ENCODE assay signal across 18 mouse cellular contexts in the genomic region with DNA sequence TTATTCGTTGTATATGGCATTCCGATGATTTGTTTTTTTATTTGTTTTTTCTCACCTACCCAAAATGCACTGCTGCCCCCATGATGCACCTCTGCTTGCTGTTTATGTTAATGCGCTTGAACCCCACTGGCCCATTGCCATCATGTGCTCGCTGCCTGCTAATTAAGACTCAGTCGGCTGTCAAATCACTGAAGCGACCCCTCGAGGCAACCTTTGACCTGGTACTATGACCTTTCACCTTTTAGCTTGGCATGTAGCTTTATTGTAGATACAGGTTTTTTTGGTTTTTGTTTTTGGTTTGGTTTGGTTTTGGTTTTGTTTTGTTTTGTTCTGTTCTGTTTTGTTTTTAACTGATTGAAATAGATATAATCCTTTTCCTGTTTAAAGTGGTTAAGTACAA.
A peak's percentile ranks its signal among the peaks of the same experiment; 100 is the strongest.
DNase-seq lines count a peak whose midpoint lies in the region; ATAC-seq and TF ChIP-seq lines count a peak whose summit lies in the region.
"Had no signal": no experiment of that assay in that cellular context is flagged by ENCODE, and none has a peak within 500 bp of the region (broad histone marks: within the 10 kb centered on the region; RNA-seq: fewer than 3 reads in every experiment).

No protein-coding gene starts in this region.

- H3K4me1 ChIP-seq in kidney, embryonic 14.5 days (ENCODE audit: control insufficient read depth, insufficient read depth, low read length), result no peaks in the 10 kb centered on the region
- peaks cover 5 to 52% of the 10 kb centered on the region in 2 experiments; a peak in 3 of 4 replicates for H3K4me1 ChIP-seq in CH12.LX (ENCODE audit: control insufficient read depth in 1 of 2, insufficient read depth in 2 of 2)
- H3K4me1 ChIP-seq in intestine, embryonic 15.5 days (replicated peaks), result no peaks in the 10 kb centered on the region
- H3K4me1 ChIP-seq in embryonic facial prominence, embryonic 10.5 days, result no peaks in the 10 kb centered on the region
- H3K4me1 ChIP-seq: hindbrain, embryonic 10.5 days; stomach, embryonic 15.5 days had no signal

- H3K9ac ChIP-seq in kidney, embryonic 14.5 days (ENCODE audit: low read depth, low read length), result no peak overlapping the region
- H3K9ac ChIP-seq in CH12.LX (ENCODE audit: insufficient read depth, low read depth), result no peak overlapping the region
- no peak overlapping the region for H3K9ac ChIP-seq in intestine, embryonic 15.5 days
- H3K9ac ChIP-seq: forebrain, embryonic 13.5 days; neural tube, embryonic 13.5 days; stomach, embryonic 15.5 days had no signal

- peaks cover 23% of the 10 kb centered on the region for H3K79me2 ChIP-seq in CH12.LX (replicated peaks; ENCODE audit: control insufficient read depth, extremely low read depth, insufficient read depth, poor library complexity, severe bottlenecking)

- dilution Hi-C loops in CH12.LX (cut with MboI; ENCODE audit: extremely low pct_ligation_motif_present, extremely low pct_unique_long_range_greater_than_20kb, low sequenced_read_pairs), result no loop called here

- peak; percentile 17 for DNase-seq in kidney, postnatal 10 days
- DNase-seq in CD4-positive, CD25-positive, alpha-beta regulatory T cell, adult 2 months (ENCODE audit: low read depth, low spot score), result peak; percentile 38
- no peak for DNase-seq in CH12.LX (ENCODE audit: extremely low read depth)
- peak; percentile 18 for DNase-seq in kidney, postnatal 14 days
- DNase-seq in embryonic facial prominence, embryonic 10.5 days (ENCODE audit: low spot score), result no peak
- DNase-seq: adrenal gland, adult 8-10 months; cerebellum, adult 9-10 months; gastrocnemius, postnatal 36 days; layer of hippocampus, postnatal 36 days had no signal

- peaks cover 5% of the 10 kb centered on the region; the same call in 1 of the 2 replicates for H3K36me3 ChIP-seq in kidney, embryonic 14.5 days (ENCODE audit: control insufficient read depth, insufficient read depth, low read length)
- H3K36me3 ChIP-seq in CH12.LX (replicated peaks in 1 of 2; ENCODE audit: control insufficient read depth in 1 of 2, insufficient read depth in 1 of 2, low read length in 1 of 2), result peaks cover 33 to 55% of the 10 kb centered on the region in 2 experiments
- peaks cover 2% of the 10 kb centered on the region; the same call in 1 of the 2 replicates for H3K36me3 ChIP-seq in intestine, embryonic 15.5 days
- peaks cover 29% of the 10 kb centered on the region for H3K36me3 ChIP-seq in embryonic facial prominence, embryonic 10.5 days (replicated peaks)
- H3K36me3 ChIP-seq: neural tube, embryonic 13.5 days had no signal

- TF ChIP-seq EP300 in CH12.LX (IDR thresholded peaks at IDR 0.05; ENCODE audit: low read length), result no peak

- TF ChIP-seq POLR2A in CH12.LX (IDR thresholded peaks at IDR 0.05; ENCODE audit: low read depth, low read length), result no peak

- H3K27me3 ChIP-seq in kidney, embryonic 14.5 days (ENCODE audit: control insufficient read depth, insufficient read depth, low read length), result no peaks in the 10 kb centered on the region
- no peaks in the 10 kb centered on the region for H3K27me3 ChIP-seq in CH12.LX (replicated peaks)
- no peaks in the 10 kb centered on the region for H3K27me3 ChIP-seq in intestine, embryonic 15.5 days (replicated peaks)
- H3K27me3 ChIP-seq in embryonic facial prominence, embryonic 10.5 days (replicated peaks; ENCODE audit: low read depth, poor library complexity, severe bottlenecking), result no peaks in the 10 kb centered on the region
- H3K27me3 ChIP-seq: forebrain, embryonic 13.5 days; megakaryocyte, embryonic 14.5 days; neural tube, embryonic 13.5 days; stomach, embryonic 15.5 days had no signal

- WGBS in kidney, embryonic 14.5 days, result 87% methylated on average over 7 of the region's 7 CpGs
- WGBS in intestine, embryonic 15.5 days, result 92% methylated on average over 7 of the region's 7 CpGs
- WGBS in embryonic facial prominence, embryonic 10.5 days, result 79% methylated on average over 7 of the region's 7 CpGs

- no peak overlapping the region for H3K27ac ChIP-seq in kidney, embryonic 14.5 days (ENCODE audit: low read depth, low read length)
- H3K27ac ChIP-seq in CH12.LX (ENCODE audit: insufficient read depth, low read depth), result no peak overlapping the region
- no peak overlapping the region for H3K27ac ChIP-seq in intestine, embryonic 15.5 days
- H3K27ac ChIP-seq in embryonic facial prominence, embryonic 10.5 days (replicated peaks), result no peak overlapping the region
- H3K27ac ChIP-seq: forebrain, embryonic 13.5 days; hindbrain, embryonic 10.5 days; layer of hippocampus, adult 2 months; neural tube, embryonic 13.5 days; stomach, embryonic 15.5 days had no signal

- TF ChIP-seq RAD21 in CH12.LX (IDR thresholded peaks at IDR 0.05; ENCODE audit: low read depth, low read length), result no peak

- no peak for TF ChIP-seq CTCF in CH12.LX (conservative IDR thresholded peaks at IDR 0.05 in 1 of 2, IDR thresholded peaks at IDR 0.05 in 1 of 2; ENCODE audit: low read depth in 2 of 2, low read length in 2 of 2)

- no peak for ATAC-seq in kidney, embryonic 14.5 days (ENCODE audit: low FRiP score, low TSS enrichment)
- no peak for ATAC-seq in intestine, embryonic 15.5 days
- ATAC-seq: inflammation-experienced regulatory T-cells, adult 6 months had no signal

- no peaks in the 10 kb centered on the region for H3K9me3 ChIP-seq in kidney, embryonic 14.5 days (ENCODE audit: control insufficient read depth, low read length)
- no peaks in the 10 kb centered on the region for H3K9me3 ChIP-seq in CH12.LX (replicated peaks; ENCODE audit: low read length)
- H3K9me3 ChIP-seq in intestine, embryonic 15.5 days, result no peaks in the 10 kb centered on the region
- H3K9me3 ChIP-seq in embryonic facial prominence, embryonic 10.5 days, result no peaks in the 10 kb centered on the region
- H3K9me3 ChIP-seq: forebrain, embryonic 13.5 days; hindbrain, embryonic 10.5 days; megakaryocyte, embryonic 14.5 days; neural tube, embryonic 13.5 days; stomach, embryonic 15.5 days had no signal

- in situ Hi-C loops in CH12.LX (cut with MboI; ENCODE audit: low pct_ligation_motif_present, low pct_unique_long_range_greater_than_20kb, low sequenced_read_pairs), result no loop called here

- no peak overlapping the region for H3K4me3 ChIP-seq in kidney, embryonic 14.5 days (ENCODE audit: low read length)
- H3K4me3 ChIP-seq in CH12.LX (replicated peaks in 1 of 3; ENCODE audit: low read depth in 2 of 3, low read length in 2 of 3, poor library complexity in 1 of 3), result no peak overlapping the region
- no peak overlapping the region for H3K4me3 ChIP-seq in intestine, embryonic 15.5 days (replicated peaks)
- no peak overlapping the region for H3K4me3 ChIP-seq in embryonic facial prominence, embryonic 10.5 days
- H3K4me3 ChIP-seq: forebrain, embryonic 13.5 days; hindbrain, embryonic 10.5 days; layer of hippocampus, adult 2 months; megakaryocyte, embryonic 14.5 days; neural tube, embryonic 13.5 days; stomach, embryonic 15.5 days had no signal

- no peak overlapping the region for H3K4me2 ChIP-seq in kidney, embryonic 14.5 days (replicated peaks; ENCODE audit: low read depth, low read length)
- H3K4me2 ChIP-seq in CH12.LX (ENCODE audit: insufficient read depth, low read depth, poor library complexity, severe bottlenecking), result no peak overlapping the region
- no peak overlapping the region for H3K4me2 ChIP-seq in intestine, embryonic 15.5 days (replicated peaks)
- H3K4me2 ChIP-seq: forebrain, embryonic 13.5 days; stomach, embryonic 15.5 days had no signal

TF ChIP-seq in CH12.LX, 34 proteins besides CTCF, POLR2A, EP300 and RAD21:
- TF ChIP-seq UBTF (IDR thresholded peaks at IDR 0.05; ENCODE audit: low read depth, low read length) (no peak), MXI1 (IDR thresholded peaks at IDR 0.05; ENCODE audit: low read depth, low read length) (no peak), ZNF384 (IDR thresholded peaks at IDR 0.05; ENCODE audit: low read depth, low read length) (no peak), USF1 (IDR thresholded peaks at IDR 0.05; ENCODE audit: low read depth, low read length) (peak; percentile 30; the same call in 1 of the 2 replicates), HCFC1 (IDR thresholded peaks at IDR 0.05; ENCODE audit: low read depth, low read length) (no peak), PAX5 (IDR thresholded peaks at IDR 0.05; ENCODE audit: low read length) (no peak), NRF1 (IDR thresholded peaks at IDR 0.05; ENCODE audit: low read depth, low read length) (no peak)
TF ChIP-seq in CH12.LX: peak in this region for 1.

Comparison
In these comparisons a context has a peak if more than half of its experiments do, and no peak if none do; other contexts are left out.
1. DNase-seq: peak in kidney, postnatal 10 days (single experiment), CD4-positive, CD25-positive, alpha-beta regulatory T cell, adult 2 months (single experiment) and kidney, postnatal 14 days (single experiment); none in CH12.LX (single experiment) and embryonic facial prominence, embryonic 10.5 days (single experiment).